Mouse (Mus musculus) 3134 (cell line): ENCODE measurements around the gene C1qb.

Source experiments
- DNase-seq: peaks from one replicate; pipeline ENCODE4 v3.0.0-alpha.2; 2011; ENCODE audit warnings: low spot score; ENCODE audit not compliant: insufficient read length; ENCODE audit errors: extremely low read depth

Gene C1qb

DNA sequence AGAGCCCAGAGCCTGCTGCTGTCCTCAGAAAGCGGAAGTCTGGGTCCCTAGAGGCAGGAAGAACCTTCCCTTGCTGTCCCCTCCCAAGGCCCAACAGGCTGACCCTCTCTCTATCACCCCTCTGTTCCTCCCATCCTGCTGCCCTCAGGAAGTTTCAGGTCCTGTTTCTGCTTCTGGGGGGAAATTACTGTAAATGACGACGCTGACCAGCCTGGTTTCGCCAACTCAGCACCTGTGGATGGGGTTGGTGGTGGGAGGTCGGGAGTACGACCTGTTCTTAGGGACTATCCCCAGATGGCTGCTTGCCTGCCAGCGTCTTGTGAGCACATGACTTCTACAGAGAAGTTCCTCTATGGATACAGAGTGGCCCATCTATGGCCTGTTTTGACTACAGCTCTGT, at the start of gene C1qb:
Gene C1qb (minus strand): TSS at position 87 of the 400 bp plus-strand sequence.
- no peak for DNase-seq

GRCm38 (mm10) chr4:136934746-136935613, 49.0 kb upstream of the C1qb start:
- DNase-seq = peak; percentile 75

DNA sequence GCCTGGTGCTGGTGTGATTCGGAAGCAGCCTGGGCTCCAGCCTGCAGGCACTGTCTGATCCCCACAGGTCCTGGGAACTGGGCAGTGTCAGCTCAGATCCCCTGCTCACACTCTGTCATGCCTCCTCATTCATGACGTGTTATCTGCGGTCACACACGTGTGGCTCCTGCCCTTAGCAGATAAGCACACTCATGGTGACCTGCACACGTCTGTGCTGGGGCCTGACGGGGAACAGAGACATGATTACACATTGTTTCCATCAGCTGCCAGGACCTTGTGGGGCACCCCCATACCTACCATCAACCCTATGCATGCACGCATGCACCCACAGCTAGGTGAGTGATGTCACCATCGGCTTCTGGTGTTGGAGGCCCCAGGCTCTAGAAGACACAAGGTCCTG, 44.5 kb upstream of the C1qb start:
- DNase-seq = no peak

DNA sequence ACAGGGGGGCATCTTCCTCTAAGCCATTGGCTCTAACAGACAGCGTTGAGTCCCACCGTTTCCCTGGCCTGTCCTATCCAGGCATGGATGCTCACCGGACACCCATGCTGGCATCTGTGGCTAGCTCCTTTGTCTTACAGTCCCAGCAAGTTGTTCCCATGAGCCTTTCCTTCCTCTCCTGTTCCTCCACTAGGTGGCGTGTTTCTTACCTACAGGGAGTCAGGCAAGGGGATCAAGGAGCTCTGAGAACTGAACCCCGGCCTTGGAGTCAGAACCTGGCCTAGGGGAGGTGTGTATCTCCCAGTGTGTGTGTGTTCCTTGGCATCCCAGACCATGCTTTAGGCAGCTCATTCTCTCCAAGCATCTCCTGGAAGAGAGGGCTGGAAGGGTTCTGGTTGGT, 42.9 kb upstream of the C1qb start:
- DNase-seq = no peak

DNA sequence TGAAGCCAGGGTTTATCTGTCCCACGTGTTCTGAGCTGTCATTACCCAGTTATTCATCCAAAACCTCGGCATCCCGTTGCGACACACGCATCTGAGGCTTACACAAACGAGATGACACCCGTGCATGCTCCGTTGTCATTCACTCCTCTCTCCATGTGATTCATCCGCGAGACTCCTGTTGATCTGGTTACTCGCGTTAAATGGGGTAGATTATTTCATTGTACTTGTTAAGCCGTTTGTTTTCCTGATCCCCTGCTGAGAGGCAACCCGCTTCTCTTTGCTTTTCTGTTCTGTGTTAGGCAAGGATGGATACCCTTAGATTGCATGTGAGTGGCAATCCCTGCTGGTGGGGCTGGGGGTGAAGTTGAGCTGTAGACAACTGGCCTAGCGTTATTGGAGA, 39.8 kb upstream of the C1qb start:
- DNase-seq = no peak

- no peak for DNase-seq
These were observed 38.5 kb upstream of the C1qb start for GRCm38 (mm10) chr4:136924529-136924928.

- DNase-seq = no peak
These were observed 33.5 kb upstream of the C1qb start for GRCm38 (mm10) chr4:136919526-136919925.

DNA sequence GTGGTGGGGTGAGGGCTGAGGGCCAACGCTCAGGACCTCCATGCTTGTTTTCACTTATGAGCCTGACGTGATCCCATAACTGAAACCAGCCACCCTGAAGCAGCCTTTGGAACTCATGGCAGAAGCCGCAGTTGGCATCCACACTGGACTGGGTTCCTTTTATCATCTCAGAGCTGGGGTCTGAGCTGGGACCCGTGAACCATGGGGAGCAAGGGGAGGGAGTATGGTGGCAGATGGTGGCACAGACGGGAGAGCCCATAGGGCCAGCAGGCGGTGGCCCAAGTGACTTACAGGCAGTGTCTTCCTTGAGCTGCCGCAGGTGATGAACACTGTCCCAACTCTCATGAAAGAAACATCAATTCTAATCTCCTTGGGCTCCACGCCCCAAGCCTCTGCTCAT, 32.8 kb upstream of the C1qb start:
- no peak for DNase-seq

GRCm38 (mm10) chr4:136917165-136917524, 31.2 kb upstream of the C1qb start:
- DNase-seq = no peak

- DNase-seq = no peak
These were observed 30.6 kb upstream of the C1qb start for GRCm38 (mm10) chr4:136916359-136917164.

GRCm38 (mm10) chr4:136912841-136913240, 26.9 kb upstream of the C1qb start:
- no peak for DNase-seq

GRCm38 (mm10) chr4:136911804-136912203, 25.8 kb upstream of the C1qb start:
- no peak for DNase-seq

- DNase-seq = no peak
These were observed 25.2 kb upstream of the C1qb start for GRCm38 (mm10) chr4:136911211-136911646.

GRCm38 (mm10) chr4:136907809-136908208, 21.8 kb upstream of the C1qb start:
- DNase-seq = no peak

GRCm38 (mm10) chr4:136907033-136907432, 21.0 kb upstream of the C1qb start:
- DNase-seq = no peak

DNA sequence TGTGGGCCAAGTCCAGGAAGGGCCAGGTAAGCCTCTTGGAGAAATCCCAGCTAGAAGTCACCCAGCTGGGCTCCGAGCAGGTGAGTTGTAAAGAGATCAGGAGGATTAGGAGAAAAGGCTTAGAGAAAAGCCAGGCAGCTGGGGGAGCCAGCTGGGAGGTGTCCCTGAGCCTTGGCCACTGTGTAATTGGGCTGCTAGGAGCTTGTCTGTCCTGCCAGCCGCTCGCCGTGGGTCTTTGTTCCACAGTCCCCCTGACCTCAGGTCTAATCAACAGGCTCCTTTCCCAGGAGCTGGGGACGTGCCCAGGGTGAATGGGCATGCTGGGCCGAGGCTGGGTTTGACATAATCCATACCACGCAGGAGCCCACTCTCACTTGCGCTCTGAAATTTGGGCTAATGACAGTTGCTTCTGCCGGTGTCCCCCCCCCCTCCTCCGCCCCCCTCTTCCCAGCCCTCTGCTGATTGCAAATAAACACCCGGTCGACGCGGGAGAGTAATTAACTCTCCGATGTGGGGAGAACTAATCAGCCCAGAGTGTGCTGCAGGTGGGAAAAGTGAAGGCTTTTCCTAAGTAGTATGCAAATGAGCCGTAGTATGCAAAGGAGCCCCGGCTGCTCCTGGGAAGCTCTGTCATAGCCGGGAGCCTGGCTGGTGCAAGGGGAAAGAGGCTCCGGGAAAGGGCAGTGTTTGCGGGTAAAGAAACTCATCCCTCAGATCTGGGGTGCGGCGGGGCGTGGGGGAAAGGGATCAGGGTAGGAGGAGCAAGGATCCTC, 19.0 kb upstream of the C1qb start:
- DNase-seq = no peak

GRCm38 (mm10) chr4:136899154-136899553, 13.2 kb upstream of the C1qb start:
- DNase-seq = no peak

GRCm38 (mm10) chr4:136898637-136899036, 12.7 kb upstream of the C1qb start, which contains the start of gene C1qa:
TSS of gene C1qa (minus strand) at chr4:136898803.
- DNase-seq = no peak

GRCm38 (mm10) chr4:136898084-136898598, 12.2 kb upstream of the C1qb start:
- no peak for DNase-seq

GRCm38 (mm10) chr4:136896461-136896860, 10.5 kb upstream of the C1qb start:
- no peak for DNase-seq

- DNase-seq = no peak
These were observed 9.9 kb upstream of the C1qb start for GRCm38 (mm10) chr4:136895861-136896260.
